Mouse (Mus musculus): ENCODE results near the gene Ints11.

Ints11 gene

DNA sequence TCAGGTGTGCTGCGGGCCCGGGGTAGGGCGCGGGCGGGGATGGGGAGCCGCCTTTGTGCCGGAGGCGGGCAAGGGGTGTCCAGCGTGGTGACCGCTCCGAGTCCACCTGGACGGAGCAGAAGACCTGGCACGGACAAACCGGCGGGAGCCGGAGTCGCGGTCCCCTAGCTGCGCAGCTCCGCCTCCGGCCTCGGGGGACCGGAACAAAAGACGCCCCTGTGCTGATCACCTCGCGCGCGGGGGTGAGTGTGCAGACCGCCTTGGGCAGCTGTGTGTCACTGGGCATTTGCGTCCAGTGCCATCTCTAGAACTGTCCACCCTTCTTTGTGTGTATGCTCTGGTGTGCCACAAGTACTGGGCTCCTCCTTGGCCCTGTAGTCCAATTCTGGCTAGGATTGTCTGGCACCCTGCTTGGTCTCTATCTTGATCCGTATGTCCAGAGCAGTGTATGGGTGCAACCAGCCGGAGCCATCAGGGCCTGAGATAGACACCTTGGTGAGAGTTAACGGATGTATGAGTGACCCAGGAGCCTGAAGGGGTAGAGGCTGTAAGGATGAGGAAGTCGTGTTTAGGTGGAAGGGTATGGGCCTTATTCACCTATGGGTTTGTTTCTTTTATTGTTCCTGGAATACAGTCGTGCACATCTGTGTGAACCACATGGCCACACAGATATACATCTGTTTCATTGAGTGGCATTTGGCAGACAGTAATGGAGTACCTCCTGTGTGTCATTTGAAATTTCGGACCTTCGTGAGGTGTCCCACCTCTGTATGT is 23.3 kb downstream of the Ints11 start:
- no peak for DNase-seq

DNA sequence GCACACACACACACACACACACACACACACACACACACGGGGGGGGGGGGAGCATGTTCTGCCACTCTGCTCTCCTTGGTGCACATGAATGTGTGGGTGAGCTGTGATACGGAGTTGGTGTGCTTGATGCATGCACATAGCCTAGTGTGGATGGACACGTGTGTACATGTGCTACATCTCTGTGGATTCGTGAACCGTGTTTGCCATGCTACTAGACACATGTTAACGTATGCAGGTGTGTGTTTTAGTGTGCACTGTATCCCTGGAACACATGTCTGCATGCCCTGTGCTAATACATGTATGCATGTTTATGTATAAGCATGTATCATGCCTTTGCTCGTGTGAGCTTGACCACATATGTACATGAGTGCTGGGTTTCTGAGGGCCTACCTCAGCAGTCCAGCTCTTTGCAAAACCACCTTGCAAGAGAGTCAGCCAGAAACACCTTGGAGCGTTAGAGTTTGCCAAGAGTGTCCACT is 23.9 kb downstream of the Ints11 start:
- DNase-seq = peak; percentile 5 to 11

DNA sequence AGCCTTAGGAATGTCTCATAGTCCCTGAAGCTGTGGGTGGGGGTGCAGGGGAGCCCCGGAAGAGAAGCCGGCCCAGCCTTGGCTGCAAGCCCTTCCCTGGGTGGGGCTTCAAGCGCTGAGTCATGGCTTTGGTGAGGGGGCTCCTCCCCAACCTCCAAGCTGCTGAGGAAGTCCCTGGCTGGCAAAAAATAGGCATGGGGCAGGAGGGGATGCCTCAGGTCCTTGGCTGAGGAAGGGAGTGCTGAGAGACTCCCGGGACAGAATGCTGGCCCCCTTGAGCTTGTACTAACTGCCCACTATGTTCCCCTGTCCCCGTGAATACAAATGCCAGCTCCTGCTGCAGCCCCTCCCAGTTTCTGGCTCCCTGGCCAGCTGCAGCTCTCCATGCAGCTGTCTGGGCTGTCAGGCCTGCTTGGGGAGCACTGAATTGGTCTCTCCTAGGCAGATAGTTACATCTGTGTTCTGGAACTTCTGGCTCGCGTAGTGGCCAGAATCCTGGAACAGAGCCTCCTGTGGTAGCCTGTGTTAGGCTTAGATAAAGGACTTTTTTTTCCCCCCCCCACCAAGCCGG is 25.1 kb downstream of the Ints11 start:
- peak; percentile 51 to 67 for DNase-seq

DNA sequence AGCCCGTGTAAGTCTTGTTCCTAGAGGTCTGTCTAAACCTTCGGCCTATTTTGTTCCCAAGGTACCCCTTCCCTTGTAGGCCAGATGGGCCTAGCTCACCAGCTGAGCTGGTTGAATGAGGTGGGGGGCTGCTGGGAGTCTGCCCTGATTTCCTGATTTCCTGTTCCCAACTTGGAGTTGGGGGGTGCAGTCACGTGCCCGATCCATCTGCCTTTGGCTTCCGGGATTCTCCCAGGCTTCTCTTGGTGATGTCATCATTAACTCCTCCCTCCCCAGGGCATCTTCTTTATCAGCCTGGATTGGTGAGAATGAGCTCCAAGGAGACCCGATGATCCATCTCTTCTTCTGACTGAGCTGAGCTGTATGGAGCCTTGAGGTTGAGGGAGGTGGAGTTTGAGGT is 25.9 kb downstream of the Ints11 start:
- DNase-seq = peak; percentile 86 to 90

DNA sequence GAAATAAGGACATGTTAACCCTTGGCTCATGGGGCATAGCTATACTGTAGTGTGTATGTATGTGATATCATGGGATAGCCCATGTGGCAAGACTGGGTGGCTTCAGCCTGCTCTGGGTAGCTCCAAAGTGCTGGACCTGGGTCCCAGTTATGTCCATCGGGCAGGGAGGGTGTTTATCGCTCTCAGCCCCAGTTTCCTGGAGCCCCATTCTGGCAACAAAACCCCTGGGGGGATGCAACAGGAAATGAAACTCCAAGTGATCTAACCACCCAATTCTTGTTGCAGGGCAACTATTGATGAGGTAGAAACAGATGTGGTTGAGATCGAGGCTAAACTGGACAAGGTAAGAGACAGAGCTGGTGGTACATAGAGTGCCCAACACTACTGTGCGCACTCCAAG is 26.5 kb downstream of the Ints11 start:
- peak in 1 of 2 experiments; percentile 15 for DNase-seq

DNA sequence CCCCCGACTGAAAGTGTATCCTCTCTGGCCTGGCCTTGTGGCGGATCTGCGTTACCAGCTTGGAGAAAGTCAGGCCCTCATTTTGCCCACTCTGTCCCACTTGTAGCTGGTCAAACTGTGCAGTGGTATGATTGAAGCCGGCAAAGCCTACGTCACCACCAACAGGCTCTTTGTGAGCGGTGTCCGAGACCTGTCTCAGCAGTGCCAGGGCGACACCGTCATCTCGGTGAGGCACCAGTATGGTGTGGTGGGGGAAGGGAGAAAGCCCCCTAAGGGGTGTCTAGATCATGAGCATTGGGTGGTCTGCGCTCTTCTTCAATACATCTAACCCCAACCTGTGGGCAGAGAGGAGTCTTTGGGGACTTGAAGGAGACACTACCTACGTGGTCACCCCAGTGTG is 27.1 kb downstream of the Ints11 start:
- peak; percentile 4 to 10 for DNase-seq

DNA sequence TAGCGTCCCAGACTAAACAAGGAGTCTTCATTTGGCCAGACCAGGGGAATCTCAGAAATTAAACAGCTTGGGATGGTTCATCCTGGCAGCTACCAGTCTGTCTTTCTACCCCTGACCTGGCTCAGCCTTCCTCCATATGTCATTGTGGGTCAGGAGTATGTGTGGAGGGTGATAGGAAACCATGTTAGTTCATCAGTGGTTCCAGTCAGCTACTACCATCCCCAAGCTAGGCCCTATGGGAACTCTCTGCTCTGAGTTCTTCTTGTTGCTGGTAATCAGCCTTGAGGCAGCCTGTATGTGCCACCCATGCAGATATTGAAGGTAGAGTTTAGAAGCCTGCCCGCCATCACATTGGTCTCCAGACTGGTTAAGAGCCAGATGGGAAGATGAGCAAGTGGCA is 29.0 kb downstream of the Ints11 start:
- peak; percentile 14 to 15 for DNase-seq

DNA sequence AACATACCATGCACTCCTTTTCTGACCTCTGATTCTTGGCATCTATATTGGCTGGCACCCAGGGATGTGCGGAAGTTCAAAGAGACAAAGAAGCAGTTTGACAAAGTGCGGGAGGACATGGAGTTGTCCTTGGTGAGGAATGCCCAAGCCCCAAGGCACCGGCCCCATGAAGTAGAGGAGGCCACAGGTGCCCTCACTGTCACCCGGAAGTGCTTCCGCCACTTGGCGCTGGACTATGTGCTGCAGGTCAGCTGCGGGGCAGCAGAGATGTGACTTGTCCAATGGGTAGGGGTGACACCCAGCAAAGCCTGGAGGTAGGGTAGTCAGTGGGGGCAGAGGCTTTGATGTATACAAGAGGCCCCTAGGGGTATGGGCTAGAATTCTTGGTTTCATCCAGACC is 30.0 kb downstream of the Ints11 start:
- DNase-seq = peak; percentile 15 to 18

DNA sequence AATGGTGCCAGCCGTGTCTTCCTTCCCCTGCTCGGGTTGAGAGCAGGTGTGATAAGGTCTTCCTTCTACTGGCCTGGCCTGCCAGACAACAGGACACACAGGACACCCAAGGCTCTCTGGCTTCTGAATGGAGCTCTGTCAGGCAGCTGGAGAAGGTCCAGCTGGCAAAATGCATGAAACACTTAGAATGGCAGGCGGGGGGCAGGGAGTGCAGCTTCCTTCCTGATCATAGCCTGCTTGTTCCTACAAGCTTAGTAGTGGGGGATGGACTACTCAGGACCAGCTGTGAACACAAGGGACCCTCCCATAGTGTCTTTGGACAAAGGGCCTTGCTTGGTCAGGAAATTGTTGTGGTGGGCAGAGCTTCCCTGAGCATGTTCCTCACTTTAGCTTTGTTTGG is 31.9 kb downstream of the Ints11 start:
- DNase-seq = peak; percentile 39 to 63

DNA sequence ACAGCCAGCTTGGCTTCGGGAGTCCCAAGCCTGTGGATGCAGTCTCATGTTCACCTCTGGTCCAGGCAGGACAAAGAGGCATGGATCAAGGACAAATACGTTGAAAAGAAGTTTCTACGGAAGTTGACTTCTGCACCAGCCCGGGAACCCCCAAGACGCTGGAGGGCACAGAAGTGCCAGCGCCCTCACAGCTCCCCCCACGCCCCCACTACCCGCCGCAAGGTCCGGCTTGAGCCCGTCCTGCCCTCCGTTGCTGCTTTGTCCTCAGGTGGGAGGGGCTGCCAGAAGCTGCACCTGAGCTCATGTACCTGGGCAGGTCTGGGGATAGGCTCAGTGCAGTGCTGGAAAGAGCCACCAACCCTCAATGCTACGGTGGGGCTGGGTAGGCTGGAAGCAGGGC is 33.9 kb downstream of the Ints11 start:
- peak; percentile 4 to 20 for DNase-seq

DNA sequence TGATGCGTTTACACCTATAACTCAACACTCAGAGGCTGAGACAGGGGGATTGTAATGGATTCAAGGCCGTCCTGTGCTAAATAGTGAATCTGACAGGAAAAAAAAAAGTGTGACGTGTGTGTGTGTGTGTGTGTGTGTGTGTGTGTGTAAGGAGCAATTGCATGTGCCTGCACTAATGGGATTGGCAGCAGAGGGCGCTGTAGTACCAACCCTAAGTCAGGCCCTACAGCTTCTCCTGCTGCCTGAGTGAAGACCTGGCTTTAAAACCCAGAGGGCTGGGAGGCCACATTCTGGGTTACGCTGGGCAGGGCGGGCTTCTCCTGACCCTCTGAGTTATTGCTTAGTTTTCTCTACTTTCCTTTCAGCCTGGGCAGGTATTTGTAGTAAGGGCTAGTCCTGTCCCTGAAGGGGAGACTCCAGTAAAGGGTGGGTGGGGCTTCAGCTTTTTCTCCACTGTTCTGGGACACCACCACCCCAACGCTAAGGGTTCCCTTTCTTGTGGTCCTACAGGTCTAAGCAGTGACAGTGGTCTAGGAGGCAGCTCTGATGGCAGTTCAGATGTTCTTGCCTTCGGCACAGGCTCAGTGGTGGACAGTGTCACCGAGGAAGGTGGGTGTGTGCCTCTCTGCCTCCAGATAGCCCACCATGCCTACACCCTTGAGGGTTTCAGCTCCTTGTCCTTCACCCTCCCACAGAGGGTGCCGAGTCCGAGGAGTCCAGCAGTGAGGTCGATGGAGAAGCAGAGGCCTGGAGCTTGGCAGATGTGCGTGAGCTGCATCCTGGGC is 35.2 kb downstream of the Ints11 start:
- peak; percentile 36 to 65 for DNase-seq

DNA sequence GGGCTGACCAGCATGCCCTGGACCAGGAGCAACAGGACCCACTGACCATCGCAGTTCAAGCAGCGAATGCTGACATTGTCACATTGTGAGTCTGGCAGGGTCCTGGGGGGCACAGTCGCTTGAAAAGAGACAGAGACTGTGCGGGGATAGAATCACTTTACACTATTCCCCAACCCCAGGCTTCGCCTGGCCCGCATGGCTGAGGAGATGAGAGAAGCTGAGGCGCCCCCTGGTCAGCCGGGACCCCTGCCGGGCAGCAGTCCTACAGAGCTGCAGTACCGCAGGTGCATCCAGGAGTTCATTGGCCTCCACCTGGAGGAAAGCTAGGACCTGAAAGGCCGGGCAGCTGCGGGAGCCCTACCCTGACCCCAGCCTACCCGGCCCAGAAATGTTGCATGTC is 36.3 kb downstream of the Ints11 start:
- DNase-seq = peak in 1 of 2 experiments; percentile 27

DNA sequence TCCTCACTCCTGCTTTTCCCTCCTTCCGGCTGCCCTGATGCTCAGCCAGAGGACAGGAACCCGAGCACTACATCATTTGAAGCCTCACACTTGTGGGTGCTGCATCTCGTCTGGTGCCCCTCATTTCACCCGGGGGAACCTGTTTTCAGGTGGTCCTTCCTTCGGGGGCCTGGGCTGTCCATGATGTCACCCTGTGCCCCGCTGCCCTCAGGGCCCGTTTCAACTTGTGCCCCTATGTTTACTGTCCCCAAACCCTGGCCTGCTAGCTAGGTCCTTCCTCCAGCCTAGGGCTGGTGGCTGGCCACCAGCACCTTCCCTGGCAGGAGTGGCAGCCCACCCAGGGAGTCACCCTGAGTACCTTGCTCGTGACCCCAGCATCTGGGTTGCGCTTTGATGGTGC is 36.8 kb downstream of the Ints11 start:
- peak; percentile 4 to 6 for DNase-seq

DNA sequence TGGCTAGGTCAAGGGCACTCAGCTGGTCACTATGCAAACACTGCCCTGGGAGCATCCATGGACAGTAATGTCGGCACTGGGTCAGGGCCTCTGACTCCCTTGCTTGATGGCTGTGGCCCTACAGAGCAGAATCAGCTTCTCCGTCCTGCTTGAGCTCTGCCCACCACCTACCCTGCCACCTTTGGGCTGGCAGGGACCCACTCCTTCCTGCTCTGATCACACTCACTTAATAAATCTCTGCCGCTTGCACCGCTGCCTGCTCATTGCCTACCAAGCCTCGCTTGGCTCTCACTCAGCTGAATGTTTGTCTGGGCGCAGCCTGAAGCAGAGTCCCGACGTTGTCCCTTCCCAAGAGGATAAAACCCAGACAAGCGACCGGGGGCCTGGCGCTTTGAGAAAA is 37.7 kb downstream of the Ints11 start:
- DNase-seq = peak; percentile 1 to 5

DNA sequence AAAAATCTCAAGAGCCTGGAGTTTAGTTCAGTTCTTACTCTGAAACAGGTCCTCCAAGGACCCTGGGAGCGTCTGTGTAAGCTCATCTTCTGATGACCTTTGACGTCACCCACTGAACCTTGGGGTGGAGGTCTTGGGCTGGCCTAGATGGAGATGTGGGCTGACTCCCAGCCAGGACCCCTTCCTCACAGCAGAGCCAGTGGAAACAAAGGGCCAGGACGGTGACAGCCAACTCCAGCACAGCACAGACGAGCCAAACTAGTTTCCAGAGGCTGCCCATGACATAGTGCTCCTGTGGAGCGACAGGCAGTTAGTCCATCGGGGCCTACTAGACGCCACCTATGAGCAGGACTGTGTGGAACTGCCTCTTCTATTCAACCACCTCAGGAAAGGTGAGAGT is 38.9 kb downstream of the Ints11 start:
- peak; percentile 8 to 13 for DNase-seq

DNA sequence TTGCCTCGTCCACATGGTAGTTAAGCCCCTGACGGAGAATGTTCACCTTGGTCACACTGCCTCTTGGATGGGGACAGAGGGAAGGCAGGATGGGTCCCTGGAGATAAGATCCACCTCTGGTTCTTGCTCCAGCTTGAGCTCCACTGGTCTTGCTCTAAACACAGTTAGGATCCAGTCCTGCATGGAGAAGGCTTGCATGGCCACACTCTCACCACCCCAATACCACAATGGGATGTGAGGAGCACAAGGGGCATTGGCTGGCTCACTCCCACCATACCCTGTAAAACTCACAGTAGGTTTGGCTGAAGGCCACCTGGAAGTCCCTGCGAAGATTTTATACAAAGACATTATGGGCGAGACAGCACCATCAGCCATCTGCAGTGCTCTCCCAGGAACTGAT is 39.4 kb downstream of the Ints11 start:
- peak; percentile 6 to 13 for DNase-seq

DNA sequence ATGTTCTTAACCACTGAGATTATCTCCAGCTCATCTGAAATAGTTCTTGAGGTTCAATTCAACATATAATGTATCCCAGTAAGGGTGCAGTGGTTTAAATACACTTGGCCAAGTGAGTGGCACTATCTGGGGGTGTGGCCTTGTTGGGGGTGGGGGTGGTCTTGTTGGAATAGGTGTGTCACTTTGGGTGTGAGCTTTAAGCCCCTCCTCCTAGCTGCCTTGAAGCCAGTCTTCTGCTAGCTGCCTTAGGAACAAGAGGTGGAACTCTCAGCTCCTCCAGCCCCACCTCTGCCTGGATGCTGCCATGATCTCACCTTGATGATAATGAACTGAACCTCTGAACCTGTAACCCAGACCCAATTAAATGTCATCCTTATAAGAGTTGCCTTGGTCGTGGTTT is 62.7 kb downstream of the Ints11 start:
- DNase-seq = no peak

Data from cerebellum, postnatal 25 days (tissue).